Mouse (Mus musculus) lung, postnatal 0 days (tissue): ENCODE measurements around the gene Chpf2.

Source experiments
- CTCF ChIP-seq: IDR thresholded peaks from 2 replicates; pipeline ENCODE4 v1.5.1; 2016; ENCODE audit warnings: antibody characterized with exemption, mild to moderate bottlenecking
- EP300 ChIP-seq: IDR thresholded peaks from 2 replicates; pipeline ENCODE4 v1.6.1; 2016; ENCODE audit warnings: antibody characterized with exemption, mild to moderate bottlenecking, control low read depth

DNA sequence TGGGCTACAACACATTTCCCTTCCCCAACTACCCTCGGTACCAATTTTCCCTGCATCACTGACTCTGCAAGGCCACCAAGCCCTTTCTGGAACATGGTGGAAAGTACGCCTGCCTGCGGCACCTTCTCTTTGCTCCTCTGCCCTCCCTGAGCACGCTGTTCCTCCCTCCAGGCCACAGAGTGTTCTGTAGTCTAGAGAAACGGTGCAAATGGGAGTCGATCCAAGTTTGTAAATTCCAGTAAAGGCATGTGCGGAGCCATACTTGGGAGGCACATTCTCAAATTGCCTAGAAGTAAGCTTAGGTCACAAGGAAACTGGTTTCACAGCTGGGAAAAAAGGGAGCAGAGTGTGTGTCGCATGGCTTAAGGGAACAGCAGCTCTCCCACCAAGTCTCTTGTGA is 33.6 kb downstream of the Chpf2 start:
- TF ChIP-seq CTCF: no peak
- TF ChIP-seq EP300: no peak
